Mouse (Mus musculus) liver, postnatal 0 days (tissue): ENCODE measurements around the gene Gfpt1.

Experiments used
- CTCF ChIP-seq: sonication (generic); IDR thresholded peaks from 2 replicates; pipeline ENCODE4 v1.5.1; 2016; ENCODE audit warnings: antibody characterized with exemption, low read depth
- EP300 ChIP-seq: IDR thresholded peaks from 2 replicates; pipeline ENCODE4 v1.6.1; 2016; ENCODE audit warnings: antibody characterized with exemption, low read depth, mild to moderate bottlenecking

GRCm38 (mm10) chr6:87075092-87075685 lies 32.5 kb downstream of the Gfpt1 start:
- TF ChIP-seq CTCF (no peak), EP300 (no peak)
